Mouse (Mus musculus): Measurements from ENCODE around the gene Taf12.

DNA sequence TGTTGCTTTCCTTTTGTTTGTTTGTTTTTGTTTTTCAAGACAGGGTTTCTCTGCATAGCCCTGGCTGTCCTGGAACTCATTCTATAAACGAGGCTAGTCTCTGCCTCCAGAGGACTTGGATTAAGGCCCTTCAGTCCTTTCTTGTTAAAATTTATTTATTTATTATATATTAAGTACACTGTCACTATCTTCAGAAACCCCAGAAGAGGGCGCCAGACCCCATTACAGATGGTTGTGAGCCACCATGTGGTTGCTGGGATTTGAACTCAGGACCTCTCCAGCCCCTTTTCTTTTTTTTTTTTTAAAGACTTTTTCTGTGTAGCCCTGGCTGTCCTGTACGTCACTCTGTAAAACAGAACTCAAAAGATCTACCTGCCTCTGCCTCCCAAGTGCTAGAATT is 19.2 kb upstream of the Taf12 start:
- no peak for TF ChIP-seq POLR2A (IDR thresholded peaks at IDR 0.05; ENCODE audit: control insufficient read depth, low read depth, low read length)
- no peak for TF ChIP-seq CTCF (IDR thresholded peaks at IDR 0.05; ENCODE audit: control insufficient read depth, insufficient read depth, insufficient replicate concordance, low read depth, low read length)
